Mouse (Mus musculus) brain, adult 2 months (tissue): Measurements from ENCODE around the gene Amdhd1.
"Not testable (repeated sequence)": the region's sequence is repeated elsewhere in the genome, so short reads cannot be mapped to it uniquely, and the experiment has no call there.

Source experiments
- DNase-seq: peaks from one replicate; pipeline ENCODE4 v3.0.0; 2011; ENCODE audit warnings: low read depth, low spot score

The Amdhd1 gene

DNA sequence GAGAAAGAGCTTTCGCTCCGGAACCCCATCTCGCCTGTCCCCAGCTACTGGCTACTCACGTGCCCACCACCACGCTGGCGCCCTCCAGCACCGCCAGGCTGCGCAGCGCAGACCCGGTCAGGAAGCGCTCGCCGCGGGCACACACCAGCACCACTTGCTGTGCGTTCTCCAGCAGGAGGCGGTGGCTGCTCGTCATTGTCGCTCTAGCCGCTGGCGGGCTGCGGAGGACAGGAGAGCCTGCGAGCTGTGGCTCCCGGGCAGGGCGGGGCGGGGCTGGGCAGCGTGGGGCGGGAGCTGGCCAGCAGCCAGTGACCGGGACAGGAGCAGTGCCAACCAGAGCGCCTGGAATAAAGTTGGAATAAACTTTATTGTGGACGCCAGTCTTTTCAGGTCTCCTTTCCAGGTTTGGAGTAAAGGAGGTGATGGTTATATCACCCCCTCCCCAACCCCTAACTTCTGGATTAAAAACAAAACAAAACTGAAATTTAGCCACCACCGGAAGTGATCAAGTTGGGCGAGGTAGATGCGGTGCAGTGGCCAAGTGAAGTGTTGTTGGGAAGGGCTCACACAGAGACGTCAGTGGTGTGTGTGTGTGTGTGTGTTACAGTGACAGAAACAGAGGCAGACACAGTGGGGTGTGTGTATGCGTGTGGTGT, at the start of gene Amdhd1:
Gene Amdhd1, minus strand, starts transcription at position 259 of the 656 bp plus-strand sequence.
- peak; percentile 81 for DNase-seq

- DNase-seq, result peak; percentile 98
Observed at GRCm38 (mm10) chr10:93589281-93589848, 49.5 kb upstream of the Amdhd1 start, which contains the start of gene Snrpf. Snrpf (minus strand) TSS chr10:93589706.

- DNase-seq, result peak; percentile 37
Observed at GRCm38 (mm10) chr10:93588796-93589195, 49.0 kb upstream of the Amdhd1 start.

GRCm38 (mm10) chr10:93577271-93577886, 37.5 kb upstream of the Amdhd1 start:
- peak; percentile 92 for DNase-seq

GRCm38 (mm10) chr10:93575960-93576359, 36.1 kb upstream of the Amdhd1 start:
- DNase-seq, result no peak

DNA sequence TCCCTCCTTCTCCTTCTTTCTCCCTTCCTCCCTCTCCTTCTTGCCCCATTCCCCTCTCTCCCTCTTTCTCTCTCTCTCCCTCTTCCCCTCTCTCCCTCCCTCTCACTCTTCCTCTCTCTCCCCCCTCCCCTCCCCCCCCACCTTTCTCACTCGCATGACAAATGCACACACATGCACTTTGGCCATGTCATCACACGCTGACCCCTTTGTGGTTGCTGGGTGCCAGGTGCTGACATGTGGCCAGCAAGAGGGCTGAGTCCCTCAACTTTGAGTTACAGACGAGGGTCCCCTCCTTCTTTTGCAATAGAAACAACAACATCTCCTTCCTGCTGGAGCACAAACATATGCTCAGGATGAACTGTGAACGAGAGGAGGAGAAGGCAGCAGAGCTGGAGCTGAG, 35.1 kb upstream of the Amdhd1 start:
- no peak for DNase-seq

- no peak for DNase-seq
Observed at GRCm38 (mm10) chr10:93572209-93572608, 32.4 kb upstream of the Amdhd1 start.

- DNase-seq, result no peak
Observed at GRCm38 (mm10) chr10:93568671-93569070, 28.8 kb upstream of the Amdhd1 start.

- no peak for DNase-seq
Observed at GRCm38 (mm10) chr10:93567841-93568566, 28.2 kb upstream of the Amdhd1 start.

DNA sequence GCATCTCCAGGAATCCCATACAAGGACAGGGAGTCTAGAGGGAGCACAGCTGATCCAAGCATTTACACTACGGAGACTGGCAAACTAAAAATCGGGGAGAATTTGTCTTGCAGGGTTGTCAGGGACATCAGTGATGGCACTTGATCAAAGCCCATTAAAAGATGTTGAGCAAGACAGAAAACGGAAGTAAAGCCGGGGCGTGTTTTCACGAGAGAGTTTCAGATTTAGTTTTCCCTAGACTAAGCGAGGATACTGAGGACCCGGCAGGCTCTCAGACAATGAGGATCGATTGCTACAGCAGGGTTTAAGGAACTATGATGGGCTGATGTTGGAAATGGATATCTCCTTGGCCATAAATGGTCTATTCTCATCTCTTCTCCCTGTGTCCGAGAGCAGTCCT, 27.2 kb upstream of the Amdhd1 start:
- no peak for DNase-seq

- no peak for DNase-seq
Observed at GRCm38 (mm10) chr10:93564518-93565090, 24.8 kb upstream of the Amdhd1 start.

- no peak for DNase-seq
Observed at GRCm38 (mm10) chr10:93559786-93560185, 20.0 kb upstream of the Amdhd1 start.

DNA sequence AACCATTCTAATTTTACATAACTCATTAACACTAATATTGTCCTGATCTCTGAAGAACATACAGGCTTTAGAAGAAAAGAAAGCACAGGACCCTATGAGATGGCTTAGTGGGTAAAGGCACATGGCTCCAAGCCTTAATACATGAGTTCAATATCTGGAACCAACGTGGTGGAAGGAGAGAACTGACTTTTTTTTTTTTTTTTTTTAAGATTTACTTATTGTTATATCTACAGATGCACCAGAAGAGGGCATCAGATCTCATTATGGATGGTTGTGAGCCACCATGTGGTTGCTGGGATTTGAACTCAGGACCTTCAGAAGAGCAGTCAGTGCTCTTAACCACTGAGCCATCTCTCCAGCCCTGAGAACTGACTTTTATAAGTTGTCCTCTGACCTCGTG, 18.1 kb upstream of the Amdhd1 start:
- DNase-seq, result not testable (repeated sequence)

DNA sequence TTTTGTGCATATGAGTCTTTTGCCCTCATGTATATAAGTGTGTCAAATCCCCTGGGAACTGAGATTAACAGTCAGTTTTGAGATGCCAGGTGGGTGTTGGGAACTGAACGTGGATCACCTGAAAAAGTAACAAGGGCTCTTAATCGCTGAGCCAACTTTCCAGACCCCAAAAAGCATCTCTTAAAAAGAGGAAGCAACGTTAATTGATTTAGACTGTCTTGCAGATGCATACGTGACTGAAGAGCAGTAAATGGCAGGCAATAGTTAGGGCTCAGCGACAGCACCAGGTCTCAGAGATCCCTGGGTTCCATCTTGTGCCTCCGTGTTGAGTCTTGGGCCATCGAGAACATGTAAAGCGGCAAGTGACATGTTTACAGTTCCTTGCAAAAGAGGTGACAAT, 12.8 kb upstream of the Amdhd1 start:
- DNase-seq, result no peak

DNA sequence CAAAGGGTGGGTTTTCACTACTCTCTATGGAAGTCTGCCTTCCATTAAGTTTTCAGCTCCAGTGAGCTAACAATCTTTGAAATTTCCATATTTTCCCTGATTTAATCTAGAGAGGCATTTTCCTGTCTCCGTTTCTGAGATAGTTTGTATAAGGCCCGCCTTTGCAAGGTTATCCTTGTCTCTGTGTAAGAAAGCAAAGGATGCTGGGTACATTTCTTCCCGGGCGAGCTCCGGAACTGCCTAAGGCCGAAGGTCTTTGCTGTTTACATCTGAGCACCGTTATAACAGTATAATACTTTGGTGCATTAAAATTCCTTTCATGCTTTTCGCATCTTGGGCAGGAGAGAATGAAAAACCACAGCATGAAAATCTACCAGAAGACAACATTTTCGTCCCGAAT, 10.0 kb upstream of the Amdhd1 start:
- no peak for DNase-seq

- peak; percentile 89 for DNase-seq
Observed at GRCm38 (mm10) chr10:93548991-93549390, 9.2 kb upstream of the Amdhd1 start.

DNA sequence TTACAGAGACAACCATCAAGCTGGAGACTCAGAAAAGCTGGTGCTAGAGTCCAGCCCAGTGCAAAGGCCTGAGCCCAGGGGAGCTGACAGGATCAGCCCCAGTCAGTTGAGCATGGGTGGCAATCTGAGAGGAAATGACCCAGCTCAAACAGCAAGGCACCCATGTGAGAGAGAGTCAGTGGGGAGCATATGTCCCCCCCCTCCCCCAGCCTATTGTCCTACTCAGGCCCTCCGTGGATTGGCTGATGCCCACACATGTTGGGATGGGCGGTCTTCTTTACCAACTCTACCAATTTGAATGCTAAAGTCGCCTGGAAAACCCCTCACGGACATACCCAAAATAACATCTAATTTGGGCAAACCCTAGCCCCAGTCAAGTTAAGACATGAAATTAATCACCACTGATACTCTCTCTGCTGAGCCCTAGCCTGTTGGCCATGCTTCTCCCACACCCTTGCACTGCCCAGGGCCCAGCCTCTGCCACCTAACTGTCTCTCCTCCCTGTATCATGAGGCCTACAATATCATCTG, 8.0 kb upstream of the Amdhd1 start:
- DNase-seq, result no peak

GRCm38 (mm10) chr10:93544172-93544571, 4.3 kb upstream of the Amdhd1 start:
- no peak for DNase-seq

DNA sequence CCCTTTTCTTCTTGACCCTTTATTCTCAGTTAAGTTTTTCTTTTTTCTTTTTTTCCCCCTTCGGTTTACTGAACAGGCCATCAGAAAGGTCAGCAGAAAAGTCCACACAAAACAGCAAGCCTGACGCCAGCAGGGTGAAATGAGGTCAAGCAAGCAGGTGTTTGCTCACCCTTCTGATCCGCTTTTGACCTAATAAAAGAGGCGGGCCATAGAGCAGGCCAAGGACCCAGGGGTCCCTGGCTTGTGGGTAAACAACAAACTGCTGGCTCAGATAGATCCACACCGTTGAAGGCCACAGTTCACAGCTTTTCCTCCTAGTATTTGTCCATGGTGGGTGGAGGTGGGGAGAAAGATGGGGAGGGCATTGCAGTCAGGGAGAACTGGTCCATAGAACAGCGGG, 3.3 kb upstream of the Amdhd1 start:
- DNase-seq, result no peak

DNA sequence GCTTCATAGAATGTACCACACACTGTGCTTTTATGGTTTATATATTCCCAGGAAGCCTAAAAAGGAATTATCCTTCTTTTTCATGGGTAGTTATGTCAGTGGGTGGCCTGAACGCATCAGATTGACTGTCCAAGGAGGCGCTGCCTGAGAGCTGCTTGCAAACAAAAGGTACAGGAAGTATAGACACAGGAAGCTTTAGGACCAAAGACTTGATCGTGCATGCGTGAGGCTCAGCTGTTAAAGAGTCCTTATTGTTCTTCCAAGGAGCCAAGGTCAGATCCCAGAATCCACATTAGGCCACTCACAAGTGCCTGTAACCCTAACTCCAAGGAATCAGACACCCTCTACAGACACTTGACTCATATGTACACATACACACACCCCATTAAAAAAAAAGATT, 2.5 kb upstream of the Amdhd1 start:
- no peak for DNase-seq

- no peak for DNase-seq
Observed at GRCm38 (mm10) chr10:93541585-93541984, 1.8 kb upstream of the Amdhd1 start.
